Mouse (Mus musculus): ENCODE measurements around the gene Ftcd. TPM values are rescaled to one million over a fixed set of nuclear protein-coding genes. Genes with fewer than 3 reads are reported as not detected.
A peak's percentile ranks its signal among the peaks of the same experiment; 100 is the strongest.

Ftcd gene
- polyA plus RNA-seq, 1 experiment from 2014 or later: 0.83 TPM

GRCm38 (mm10) chr10:76634094-76634571 is 58.7 kb downstream of the Ftcd start:
- ATAC-seq: no peak
- TF ChIP-seq CTCF (IDR thresholded peaks at IDR 0.05; ENCODE audit: low read depth): no peak
- H3K27ac ChIP-seq (ENCODE audit: low read depth, low read length): no peak overlapping the region

GRCm38 (mm10) chr10:76634584-76634983 is 59.1 kb downstream of the Ftcd start:
- no peak overlapping the region for H3K4me3 ChIP-seq (ENCODE audit: low read depth, low read length)
- peak overlapping the region; percentile 16 for H3K27ac ChIP-seq (ENCODE audit: low read depth, low read length)
- no peak overlapping the region for H3K4me2 ChIP-seq (replicated peaks; ENCODE audit: low read depth)
- TF ChIP-seq CTCF (IDR thresholded peaks at IDR 0.05; ENCODE audit: low read depth): no peak
- H3K9ac ChIP-seq (ENCODE audit: low read depth, low read length): no peak overlapping the region
- H3K4me1 ChIP-seq (replicated peaks; ENCODE audit: control insufficient read depth, insufficient read depth, low read length): no peaks in the 10 kb centered on the region
- WGBS: 73% methylated on average over 5 of the region's 5 CpGs
- no peaks in the 10 kb centered on the region for H3K9me3 ChIP-seq (ENCODE audit: control insufficient read depth)
- H3K27me3 ChIP-seq (replicated peaks; ENCODE audit: control insufficient read depth, insufficient read depth, low read length): no peaks in the 10 kb centered on the region
- ATAC-seq: no peak
- H3K36me3 ChIP-seq (ENCODE audit: control insufficient read depth, insufficient read depth): no peaks in the 10 kb centered on the region

More at GRCm38 (mm10) chr10:76634094-76634571, 58.7 kb downstream of the Ftcd start:
- Histone ChIP-seq H3K4me3 (ENCODE audit: low read depth, low read length) (no peak overlapping the region), H3K9ac (ENCODE audit: low read depth, low read length) (no peak overlapping the region), H3K4me1 (replicated peaks; ENCODE audit: control insufficient read depth, insufficient read depth, low read length) (no peaks in the 10 kb centered on the region), H3K36me3 (ENCODE audit: control insufficient read depth, insufficient read depth) (no peaks in the 10 kb centered on the region), H3K27me3 (replicated peaks; ENCODE audit: control insufficient read depth, insufficient read depth, low read length) (no peaks in the 10 kb centered on the region), H3K9me3 (ENCODE audit: control insufficient read depth) (no peaks in the 10 kb centered on the region), H3K4me2 (replicated peaks; ENCODE audit: low read depth) (no peak overlapping the region)
- 45% methylated on average over 7 of the region's 7 CpGs for WGBS

- H3K9me3 ChIP-seq (ENCODE audit: control insufficient read depth): no peaks in the 10 kb centered on the region
- TF ChIP-seq CTCF (IDR thresholded peaks at IDR 0.05; ENCODE audit: low read depth): no peak
- no peak overlapping the region for H3K9ac ChIP-seq (ENCODE audit: low read depth, low read length)
- H3K4me1 ChIP-seq (replicated peaks; ENCODE audit: control insufficient read depth, insufficient read depth, low read length): no peaks in the 10 kb centered on the region
- no peaks in the 10 kb centered on the region for H3K27me3 ChIP-seq (replicated peaks; ENCODE audit: control insufficient read depth, insufficient read depth, low read length)
- peak overlapping the region; percentile 31; the same call in 1 of the 2 replicates for H3K27ac ChIP-seq (ENCODE audit: low read depth, low read length)
- no peak for ATAC-seq
- no peaks in the 10 kb centered on the region for H3K36me3 ChIP-seq (ENCODE audit: control insufficient read depth, insufficient read depth)
- no peak overlapping the region for H3K4me3 ChIP-seq (ENCODE audit: low read depth, low read length)
- no peak overlapping the region for H3K4me2 ChIP-seq (replicated peaks; ENCODE audit: low read depth)
- 66% methylated on average over 3 of the region's 3 CpGs for WGBS
Observed at GRCm38 (mm10) chr10:76636026-76636425, 60.6 kb downstream of the Ftcd start.

GRCm38 (mm10) chr10:76636601-76637000 is 61.2 kb downstream of the Ftcd start:
- H3K9me3 ChIP-seq (ENCODE audit: control insufficient read depth): no peaks in the 10 kb centered on the region
- TF ChIP-seq CTCF (IDR thresholded peaks at IDR 0.05; ENCODE audit: low read depth): no peak
- H3K27me3 ChIP-seq (replicated peaks; ENCODE audit: control insufficient read depth, insufficient read depth, low read length): no peaks in the 10 kb centered on the region
- H3K27ac ChIP-seq (ENCODE audit: low read depth, low read length): peak overlapping the region; percentile 31; the same call in 1 of the 2 replicates
- H3K9ac ChIP-seq (ENCODE audit: low read depth, low read length): no peak overlapping the region
- 82% methylated on average over 4 of the region's 4 CpGs for WGBS
- H3K4me3 ChIP-seq (ENCODE audit: low read depth, low read length): no peak overlapping the region
- H3K4me1 ChIP-seq (replicated peaks; ENCODE audit: control insufficient read depth, insufficient read depth, low read length): no peaks in the 10 kb centered on the region
- H3K4me2 ChIP-seq (replicated peaks; ENCODE audit: low read depth): no peak overlapping the region
- no peaks in the 10 kb centered on the region for H3K36me3 ChIP-seq (ENCODE audit: control insufficient read depth, insufficient read depth)
- no peak for ATAC-seq

Other genes starting within 250 kb of the Ftcd start
- gene Dip2a, start 230.4 kb upstream of the Ftcd start, polyA plus RNA-seq (2015; fragmentation: Nextera tagmentation; extraction: Ambion mirVana): 5.0 and 6.3 TPM in 2 replicates
- not detected in 2 replicates for gene AC141477.1, start 135.2 kb upstream of the Ftcd start, polyA plus RNA-seq (2015; fragmentation: Nextera tagmentation; extraction: Ambion mirVana)
- 5.6 and 6.2 TPM in 2 replicates for gene Pcnt, start 132.9 kb upstream of the Ftcd start, polyA plus RNA-seq (2015; fragmentation: Nextera tagmentation; extraction: Ambion mirVana)
- not detected in 2 replicates for gene 2610028H24Rik, start 126.6 kb upstream of the Ftcd start, polyA plus RNA-seq (2015; fragmentation: Nextera tagmentation; extraction: Ambion mirVana)
- 22.5 and 34.4 TPM in 2 replicates for gene Mcm3ap, start 106.7 kb upstream of the Ftcd start, polyA plus RNA-seq (2015; fragmentation: Nextera tagmentation; extraction: Ambion mirVana)
- gene Ybey, start 106.5 kb upstream of the Ftcd start, polyA plus RNA-seq (2015; fragmentation: Nextera tagmentation; extraction: Ambion mirVana): 2.7 and 2.9 TPM in 2 replicates
- 13.7 and 15.3 TPM in 2 replicates for gene Lss, start 44.1 kb upstream of the Ftcd start, polyA plus RNA-seq (2015; fragmentation: Nextera tagmentation; extraction: Ambion mirVana)
- gene Spatc1l, start 13.4 kb upstream of the Ftcd start, polyA plus RNA-seq (2015; fragmentation: Nextera tagmentation; extraction: Ambion mirVana): not detected in 2 replicates
- 99.2 and 101 TPM in 2 replicates for gene Col6a2, start 48.0 kb downstream of the Ftcd start, polyA plus RNA-seq (2015; fragmentation: Nextera tagmentation; extraction: Ambion mirVana)
- gene Col6a1, start 150.5 kb downstream of the Ftcd start, polyA plus RNA-seq (2015; fragmentation: Nextera tagmentation; extraction: Ambion mirVana): 112 and 113 TPM in 2 replicates